Mouse (Mus musculus) thymus, postnatal 10 days (tissue): Measurements from ENCODE around the gene Rps18.
A peak's percentile ranks its signal among the peaks of the same experiment; 100 is the strongest.

Source experiments
- DNase-seq, 2 experiments: peaks; one replicate each; pipeline ENCODE4 v3.0.0; 2021; ENCODE audit warnings: low spot score in 2 of 2

The Rps18 gene

DNA sequence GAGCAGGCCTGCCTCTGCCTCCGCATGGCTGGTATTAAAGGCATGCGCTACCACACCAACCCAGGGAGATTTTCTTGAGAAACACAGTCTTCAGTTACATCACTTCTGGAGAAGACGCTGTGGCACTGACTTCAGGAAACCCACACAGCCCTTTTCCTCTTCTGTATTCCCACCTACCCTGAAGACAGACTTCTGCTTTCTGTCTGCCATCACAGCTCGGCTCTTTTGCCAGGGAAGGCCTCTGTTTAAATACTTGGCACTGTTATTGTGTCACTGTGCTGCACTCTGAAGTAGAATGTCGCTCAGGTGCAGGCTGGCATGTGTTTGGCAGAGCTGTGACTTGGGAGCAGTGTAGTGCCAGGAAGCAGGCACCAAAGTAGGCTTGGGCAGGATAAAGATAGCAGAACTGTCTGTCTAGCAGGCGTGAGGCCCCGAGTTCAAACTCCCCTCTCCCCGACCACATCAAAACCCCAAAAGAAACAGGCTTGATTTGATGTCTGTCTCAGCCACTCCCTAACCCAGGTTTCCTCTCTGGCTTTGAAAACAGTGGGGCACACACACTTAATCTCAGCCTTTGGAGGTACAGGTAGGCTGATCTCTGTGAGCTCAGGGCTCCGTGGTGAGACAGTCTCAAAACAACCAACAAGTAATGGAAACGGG lies 8.2 kb downstream of the Rps18 start:
- DNase-seq, result peak in 1 of 2 experiments; percentile 44

- DNase-seq, result no peak
Measured at GRCm38 (mm10) chr17:33943454-33943853, 12.3 kb downstream of the Rps18 start.

DNA sequence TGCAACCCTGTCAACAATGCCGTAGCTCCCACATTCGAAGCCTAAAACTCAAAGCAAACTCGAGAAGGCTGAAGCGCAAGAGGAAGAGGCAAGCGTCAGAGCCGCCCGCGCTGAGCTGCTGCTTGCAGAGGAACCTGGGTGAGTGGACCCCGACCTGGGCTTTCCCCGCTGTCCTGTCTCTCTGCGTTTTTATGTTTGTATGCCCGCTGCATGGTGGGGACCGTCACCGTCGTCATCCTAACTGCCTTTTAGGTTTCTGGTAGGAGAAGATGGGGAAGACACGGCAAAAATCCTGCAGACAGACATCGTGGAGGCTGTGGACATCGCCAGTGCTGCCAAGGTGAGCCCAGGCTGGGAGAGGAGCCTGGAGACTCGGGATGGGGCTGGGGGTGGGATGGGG lies 14.4 kb downstream of the Rps18 start:
- DNase-seq, result no peak

DNA sequence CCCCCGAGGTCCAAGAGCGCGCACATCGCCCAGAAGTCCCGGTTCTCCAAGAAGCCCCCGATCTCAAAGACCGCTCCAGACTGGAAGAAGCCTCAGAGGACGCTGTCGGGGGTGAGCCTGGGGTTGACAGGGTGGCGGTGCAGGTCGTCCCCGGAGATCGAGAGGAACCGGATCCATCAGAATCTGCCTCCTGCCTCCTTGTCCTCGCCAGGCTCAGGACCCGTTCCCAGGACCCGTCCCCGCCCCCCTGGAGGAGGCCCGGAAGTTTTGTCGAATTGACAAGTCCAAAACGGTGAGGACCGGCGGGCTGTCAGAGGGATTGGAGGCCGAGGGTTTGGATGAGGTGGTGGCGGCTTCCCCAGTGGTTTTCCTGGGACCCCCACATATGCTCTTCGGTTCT lies 14.8 kb downstream of the Rps18 start:
- DNase-seq, result no peak

DNA sequence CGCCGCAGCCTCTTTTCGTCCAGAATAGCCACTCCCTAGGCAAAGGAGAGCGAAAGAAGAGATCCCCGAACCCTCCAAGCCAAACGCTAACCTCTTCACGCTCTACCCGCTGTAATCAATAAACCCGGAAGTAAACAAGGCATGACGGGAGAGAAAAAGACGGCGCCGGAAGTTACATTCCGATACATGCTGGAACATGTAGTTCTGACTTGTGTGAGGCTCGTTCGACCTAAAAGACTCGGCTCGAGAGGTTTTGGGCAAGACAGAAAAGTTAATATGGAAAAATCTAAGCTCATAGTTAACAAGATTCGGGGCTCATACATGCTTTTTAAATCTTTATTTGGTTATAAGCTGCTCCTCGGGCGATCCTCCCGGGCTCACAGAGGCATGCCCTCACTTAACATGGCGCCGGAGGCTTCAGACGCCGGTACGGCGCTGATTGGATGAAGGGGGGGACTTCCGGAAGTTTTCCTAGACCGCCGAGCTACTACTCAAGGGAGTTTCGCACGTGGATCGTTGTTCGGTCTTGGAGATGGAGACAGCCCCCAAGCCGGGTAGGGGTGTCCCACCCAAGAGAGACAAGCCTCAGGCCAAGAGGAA lies 15.5 kb downstream of the Rps18 start, which contains the start of the genes Pfdn6 and Wdr46:
Gene Pfdn6 (minus strand): TSS at position 138 of the 600 bp plus-strand sequence.
Gene Wdr46 (plus strand): TSS at position 455 of the 600 bp plus-strand sequence.
- peak; percentile 74 to 85 for DNase-seq

GRCm38 (mm10) chr17:33938783-33939182 lies 17.0 kb downstream of the Rps18 start:
- no peak for DNase-seq

GRCm38 (mm10) chr17:33936993-33937392 lies 18.8 kb downstream of the Rps18 start:
- no peak for DNase-seq

DNA sequence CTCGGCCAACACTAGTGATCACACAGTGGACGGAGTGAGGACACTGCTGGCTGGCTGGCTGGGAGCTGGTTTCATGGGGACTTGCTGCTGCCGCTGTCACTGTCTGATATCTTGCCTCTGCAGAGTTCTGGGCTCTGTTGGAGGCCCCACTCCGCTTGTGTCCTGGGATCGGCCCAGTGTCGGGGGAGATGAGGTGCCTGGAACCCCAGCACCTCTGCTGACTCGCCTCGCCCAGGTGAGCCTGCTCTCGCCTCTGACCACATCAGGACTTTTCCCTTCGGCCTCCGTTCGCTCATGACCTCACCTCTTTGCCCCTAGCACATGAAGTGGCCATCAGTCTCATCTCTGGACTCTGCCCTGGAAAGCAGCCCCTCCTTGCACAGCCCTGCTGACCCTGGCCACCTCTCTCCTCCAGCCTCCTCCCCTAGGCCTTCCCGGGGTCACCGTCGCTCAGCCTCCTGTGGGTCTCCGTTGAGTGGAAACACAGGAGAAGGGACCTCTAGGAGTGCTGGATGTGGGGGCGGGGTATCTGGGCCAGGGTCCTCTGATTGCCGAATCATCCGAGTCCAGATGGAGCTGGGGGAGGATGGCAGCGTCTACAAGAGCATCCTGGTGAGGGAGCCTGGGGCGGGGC lies 20.3 kb downstream of the Rps18 start:
- DNase-seq, result no peak

DNA sequence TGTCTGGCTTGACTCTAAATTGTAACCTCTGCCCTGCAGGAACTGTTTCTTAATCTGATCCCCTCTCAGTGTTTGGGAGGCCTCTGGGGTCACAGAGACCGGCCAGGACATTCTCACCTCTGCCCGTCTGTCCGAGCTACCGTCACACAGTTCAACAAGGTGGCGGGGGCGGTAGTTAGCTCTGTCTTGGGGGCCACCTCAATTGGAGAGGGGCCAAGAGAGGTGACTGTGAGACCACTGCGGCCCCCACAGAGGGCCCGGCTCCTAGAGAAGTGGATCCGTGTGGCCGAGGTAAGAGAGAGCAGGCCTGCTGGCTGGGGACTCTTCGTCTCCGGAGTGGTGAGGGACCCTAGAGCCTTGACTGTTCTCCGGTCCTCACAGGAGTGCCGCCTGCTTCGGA lies 22.8 kb downstream of the Rps18 start:
- no peak for DNase-seq

DNA sequence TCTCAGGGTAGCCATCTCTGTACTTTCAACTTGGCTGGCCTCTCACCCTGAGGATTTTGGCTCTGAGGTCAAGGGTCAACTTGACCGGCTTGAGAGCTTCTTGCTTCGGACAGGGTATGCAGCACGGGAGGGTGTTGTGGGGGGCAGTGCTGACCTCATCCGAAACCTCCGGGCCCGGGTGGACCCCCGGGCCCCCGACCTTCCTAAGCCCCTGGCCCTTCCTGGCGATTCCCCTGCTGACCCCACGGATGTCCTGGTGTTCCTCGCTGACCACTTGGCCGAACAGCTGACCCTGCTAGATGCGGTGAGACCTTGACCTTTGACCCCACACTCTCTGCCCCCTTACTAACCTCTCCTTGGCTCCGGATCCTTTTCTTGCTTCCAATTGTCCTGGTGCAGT lies 23.4 kb downstream of the Rps18 start:
- no peak for DNase-seq

DNA sequence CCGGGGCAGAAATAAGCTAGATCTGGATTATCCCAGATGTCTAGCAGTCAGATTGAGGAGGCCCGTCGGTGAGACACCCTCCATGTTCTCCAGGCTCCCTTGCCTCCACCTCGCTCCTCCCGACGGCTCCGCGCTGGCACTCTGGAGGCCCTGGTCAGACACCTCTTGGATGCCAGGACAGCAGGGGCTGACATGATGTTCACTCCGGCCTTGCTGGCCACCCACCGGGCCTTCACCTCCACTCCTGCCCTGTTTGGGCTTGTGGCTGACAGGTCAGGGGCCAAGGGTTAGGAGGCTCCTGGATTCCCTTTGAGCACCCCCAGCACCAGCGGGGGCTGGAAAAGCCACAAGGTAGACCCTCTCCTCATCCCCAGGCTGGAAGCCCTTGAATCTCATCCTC lies 23.9 kb downstream of the Rps18 start:
- no peak for DNase-seq

DNA sequence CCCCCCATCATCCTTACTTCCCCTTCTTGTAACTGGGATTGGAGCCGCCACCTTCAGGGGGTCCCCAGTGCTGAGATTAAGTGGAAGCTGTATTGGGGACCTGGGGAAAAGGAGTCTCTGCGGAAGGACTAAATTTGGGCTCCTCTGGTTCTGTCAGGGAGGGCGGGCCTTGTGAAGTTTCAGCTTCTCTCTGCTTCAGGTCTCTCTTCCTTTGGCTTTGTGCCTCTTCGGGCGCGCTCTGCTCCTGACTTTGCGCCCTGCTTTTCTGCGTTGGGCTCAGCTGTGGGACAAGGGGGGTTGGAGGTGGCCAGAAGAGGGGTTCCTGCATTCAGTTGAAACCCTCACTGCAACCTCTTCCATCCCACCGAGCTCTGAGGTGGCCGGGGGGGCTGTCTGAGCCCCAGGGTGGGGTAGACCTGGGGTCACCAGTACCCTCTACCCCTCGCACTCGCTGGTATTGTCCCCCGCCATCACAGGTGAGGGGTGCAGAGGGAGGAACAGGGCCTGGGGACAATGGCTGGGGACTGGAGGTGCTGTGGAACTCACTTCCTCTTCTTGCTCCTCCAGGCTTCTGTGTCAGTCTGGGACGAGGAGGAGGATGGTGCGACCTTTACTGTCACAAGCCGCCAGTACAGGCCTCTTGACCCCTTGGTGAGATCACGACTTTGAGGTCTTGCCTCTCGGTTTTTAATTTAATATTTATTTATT lies 24.5 kb downstream of the Rps18 start:
- no peak for DNase-seq

GRCm38 (mm10) chr17:33930280-33931158 lies 25.3 kb downstream of the Rps18 start:
- peak; percentile 67 to 72 for DNase-seq

DNA sequence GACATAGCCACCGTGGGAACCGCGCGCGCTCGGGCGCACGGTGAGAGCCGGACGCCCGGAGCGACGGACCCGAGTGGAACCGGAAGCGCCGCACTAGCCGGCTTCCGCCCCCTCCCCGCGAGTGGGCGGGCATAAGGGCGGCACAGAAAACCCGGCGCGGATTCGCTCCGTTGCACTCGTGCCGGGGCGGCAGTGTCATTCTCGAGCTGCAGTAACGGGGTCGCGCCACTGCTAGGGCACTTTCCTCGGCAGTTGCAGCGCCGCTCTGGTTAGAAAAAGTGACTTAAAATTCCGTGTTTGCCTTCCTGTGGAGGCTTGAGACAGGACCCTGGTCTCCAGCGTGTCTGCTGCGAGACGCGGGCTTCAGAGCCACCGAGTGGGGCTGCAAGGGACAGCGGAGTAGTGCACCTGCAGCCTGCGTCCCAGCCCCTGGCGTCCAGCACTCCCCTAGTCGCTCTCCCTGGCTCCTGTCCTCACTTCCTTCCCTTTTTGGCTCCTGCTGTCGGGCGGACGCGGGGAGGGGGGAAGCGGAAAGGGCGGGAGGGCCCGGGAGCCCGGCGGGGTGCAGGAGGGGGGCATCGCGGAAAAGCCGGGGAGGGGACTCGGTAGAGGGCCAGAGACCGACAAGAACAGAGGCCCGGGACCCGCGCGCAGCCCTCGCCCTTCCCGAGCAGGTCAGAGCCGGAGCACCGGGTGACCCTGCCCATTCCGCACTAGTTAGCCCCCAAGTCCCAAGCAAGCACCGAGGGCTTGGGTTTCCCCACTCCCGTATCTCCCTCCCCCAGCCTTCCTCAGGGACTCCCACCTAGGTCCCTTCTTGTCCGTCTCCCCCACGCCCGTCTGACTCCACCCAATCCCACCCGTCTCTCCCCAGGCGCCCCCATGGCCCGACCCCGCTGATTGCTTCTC lies 26.2 kb downstream of the Rps18 start, which contains the start of gene Rgl2:
Gene Rgl2 (plus strand): TSS at position 173 of the 909 bp plus-strand sequence.
- DNase-seq, result peak; percentile 94 to 97

- no peak for DNase-seq
Measured at GRCm38 (mm10) chr17:33928251-33928947, 27.4 kb downstream of the Rps18 start.

- no peak for DNase-seq
Measured at GRCm38 (mm10) chr17:33926207-33926932, 29.4 kb downstream of the Rps18 start.

- DNase-seq, result no peak
Measured at GRCm38 (mm10) chr17:33925406-33926116, 30.2 kb downstream of the Rps18 start.

- DNase-seq, result peak in 1 of 2 experiments; percentile 53
Measured at GRCm38 (mm10) chr17:33924577-33925283, 31.1 kb downstream of the Rps18 start.
